ENCODE assay signal across 20 mouse cellular contexts in genomic region chr10:70004058-70004457, GRCm38 (mm10).
DNase-seq lines count a peak whose midpoint lies in the region; ATAC-seq and TF ChIP-seq lines count a peak whose summit lies in the region.
"Had no signal": no experiment of that assay in that cellular context is flagged by ENCODE, and none has a peak within 500 bp of the region (broad histone marks: within the 10 kb centered on the region; RNA-seq: fewer than 3 reads in every experiment).

No protein-coding gene starts in this region.

- H3K4me2 ChIP-seq in intestine, postnatal 0 days (replicated peaks; ENCODE audit: low read depth), result no peak overlapping the region
- no peak overlapping the region for H3K4me2 ChIP-seq in intestine, embryonic 15.5 days (replicated peaks)
- no peak overlapping the region for H3K4me2 ChIP-seq in midbrain, postnatal 0 days (ENCODE audit: low read depth, low read length, poor library complexity, severe bottlenecking)
- no peak overlapping the region for H3K4me2 ChIP-seq in midbrain, embryonic 11.5 days
- H3K4me2 ChIP-seq in stomach, postnatal 0 days (replicated peaks; ENCODE audit: low read depth), result no peak overlapping the region
- H3K4me2 ChIP-seq: embryonic facial prominence, embryonic 13.5 days; heart, embryonic 11.5 days; limb, embryonic 13.5 days; neural tube, embryonic 15.5 days had no signal

- no peak overlapping the region for H3K27ac ChIP-seq in intestine, postnatal 0 days (ENCODE audit: low read depth, low read length)
- H3K27ac ChIP-seq in intestine, embryonic 15.5 days, result no peak overlapping the region
- H3K27ac ChIP-seq in midbrain, postnatal 0 days (ENCODE audit: low read depth, low read length), result no peak overlapping the region
- no peak overlapping the region for H3K27ac ChIP-seq in midbrain, embryonic 11.5 days (ENCODE audit: low read depth, low read length)
- no peak overlapping the region for H3K27ac ChIP-seq in stomach, postnatal 0 days (replicated peaks)
- H3K27ac ChIP-seq: embryonic facial prominence, embryonic 13.5 days; limb, embryonic 13.5 days; midbrain, embryonic 10.5 days; neural tube, embryonic 15.5 days had no signal

- no peaks in the 10 kb centered on the region for H3K27me3 ChIP-seq in intestine, postnatal 0 days (replicated peaks; ENCODE audit: control insufficient read depth, insufficient read depth, low read length)
- H3K27me3 ChIP-seq in intestine, embryonic 15.5 days (replicated peaks), result no peaks in the 10 kb centered on the region
- H3K27me3 ChIP-seq in midbrain, postnatal 0 days (ENCODE audit: insufficient read depth, low read length), result no peaks in the 10 kb centered on the region
- no peaks in the 10 kb centered on the region for H3K27me3 ChIP-seq in midbrain, embryonic 11.5 days (ENCODE audit: control insufficient read depth, insufficient read depth, low read length)
- H3K27me3 ChIP-seq in stomach, postnatal 0 days (ENCODE audit: control insufficient read depth, insufficient read depth, low read length), result no peaks in the 10 kb centered on the region
- H3K27me3 ChIP-seq: embryonic facial prominence, embryonic 13.5 days; limb, embryonic 13.5 days; neural tube, embryonic 15.5 days had no signal

- WGBS in intestine, postnatal 0 days, result 90% methylated on average over 5 of the region's 5 CpGs
- 90% methylated on average over 5 of the region's 5 CpGs for WGBS in intestine, embryonic 15.5 days
- 89% methylated on average over 5 of the region's 5 CpGs for WGBS in midbrain, postnatal 0 days
- WGBS in midbrain, embryonic 11.5 days, result 92% methylated on average over 5 of the region's 5 CpGs
- WGBS in stomach, postnatal 0 days, result 86% methylated on average over 5 of the region's 5 CpGs

- ATAC-seq in intestine, postnatal 0 days, result no peak
- no peak for ATAC-seq in intestine, embryonic 15.5 days
- no peak for ATAC-seq in midbrain, postnatal 0 days (ENCODE audit: low FRiP score)
- ATAC-seq in midbrain, embryonic 11.5 days (ENCODE audit: low FRiP score), result no peak
- ATAC-seq in stomach, postnatal 0 days (ENCODE audit: low FRiP score, low TSS enrichment), result no peak
- ATAC-seq: inflammation-experienced regulatory T-cells, adult 6 months had no signal

- no peak overlapping the region for H3K4me3 ChIP-seq in intestine, postnatal 0 days (ENCODE audit: low read depth, low read length)
- H3K4me3 ChIP-seq in intestine, embryonic 15.5 days (replicated peaks), result no peak overlapping the region
- H3K4me3 ChIP-seq in midbrain, postnatal 0 days (ENCODE audit: low read depth, low read length), result no peak overlapping the region
- no peak overlapping the region for H3K4me3 ChIP-seq in midbrain, embryonic 11.5 days (ENCODE audit: low read depth, low read length)
- no peak overlapping the region for H3K4me3 ChIP-seq in stomach, postnatal 0 days (ENCODE audit: low read depth, low read length)
- H3K4me3 ChIP-seq: embryonic facial prominence, embryonic 13.5 days; limb, embryonic 13.5 days; midbrain, embryonic 10.5 days; myocyte; neural tube, embryonic 15.5 days had no signal

- no peak for DNase-seq in midbrain, postnatal 0 days (ENCODE audit: low spot score)
- no peak for DNase-seq in midbrain, embryonic 11.5 days (ENCODE audit: low spot score, missing footprints)
- peak; percentile 37 for DNase-seq in NIH3T3 (ENCODE audit: low read depth)
- no peak for DNase-seq in stomach, postnatal 0 days (ENCODE audit: low spot score)
- DNase-seq in spleen, adult 18-20 months, result no peak
- DNase-seq: adrenal gland, postnatal 25 days; cerebellum, adult 8-10 months; gastrocnemius, postnatal 36 days; lung, adult 18-20 months; lung, postnatal 4 days; right cerebral cortex, adult 18-20 months had no signal

- peaks cover 23% of the 10 kb centered on the region; the same call in 1 of the 2 replicates for H3K36me3 ChIP-seq in intestine, postnatal 0 days (ENCODE audit: control insufficient read depth, insufficient read depth)
- 0 out of 2 replicates have a peak, but pooled peaks cover 3% of the 10 kb centered on the region for H3K36me3 ChIP-seq in intestine, embryonic 15.5 days
- H3K36me3 ChIP-seq in midbrain, postnatal 0 days (ENCODE audit: insufficient read depth, low read length), result peaks cover 38% of the 10 kb centered on the region
- peaks cover 17% of the 10 kb centered on the region for H3K36me3 ChIP-seq in midbrain, embryonic 11.5 days (ENCODE audit: control insufficient read depth, insufficient read depth, low read length)
- peaks cover 10% of the 10 kb centered on the region; the same call in 1 of the 2 replicates for H3K36me3 ChIP-seq in stomach, postnatal 0 days (ENCODE audit: control insufficient read depth, insufficient read depth, low read length)

- H3K9me3 ChIP-seq in intestine, postnatal 0 days (ENCODE audit: control insufficient read depth), result no peaks in the 10 kb centered on the region
- no peaks in the 10 kb centered on the region for H3K9me3 ChIP-seq in intestine, embryonic 15.5 days
- H3K9me3 ChIP-seq in midbrain, postnatal 0 days (ENCODE audit: low read length), result no peaks in the 10 kb centered on the region
- no peaks in the 10 kb centered on the region for H3K9me3 ChIP-seq in midbrain, embryonic 11.5 days (ENCODE audit: control insufficient read depth, low read length)
- H3K9me3 ChIP-seq in stomach, postnatal 0 days (ENCODE audit: control insufficient read depth, low read length), result no peaks in the 10 kb centered on the region
- H3K9me3 ChIP-seq: embryonic facial prominence, embryonic 13.5 days; limb, embryonic 13.5 days; midbrain, embryonic 10.5 days; neural tube, embryonic 15.5 days had no signal

- H3K9ac ChIP-seq in intestine, postnatal 0 days (ENCODE audit: low read depth, low read length), result no peak overlapping the region
- no peak overlapping the region for H3K9ac ChIP-seq in intestine, embryonic 15.5 days
- no peak overlapping the region for H3K9ac ChIP-seq in midbrain, postnatal 0 days (replicated peaks; ENCODE audit: low read length, poor library complexity, severe bottlenecking)
- no peak overlapping the region for H3K9ac ChIP-seq in midbrain, embryonic 11.5 days (ENCODE audit: low read length)
- no peak overlapping the region for H3K9ac ChIP-seq in stomach, postnatal 0 days (ENCODE audit: low read length)
- H3K9ac ChIP-seq: embryonic facial prominence, embryonic 13.5 days; limb, embryonic 13.5 days; neural tube, embryonic 15.5 days had no signal

- peak; percentile 29 for TF ChIP-seq CTCF in intestine, postnatal 0 days (IDR thresholded peaks at IDR 0.05; ENCODE audit: low read depth)
- TF ChIP-seq CTCF in midbrain, postnatal 0 days (IDR thresholded peaks at IDR 0.05), result peak; percentile 60
- TF ChIP-seq CTCF in stomach, postnatal 0 days (IDR thresholded peaks at IDR 0.05; ENCODE audit: low read depth), result peak; percentile 30

- H3K4me1 ChIP-seq in intestine, postnatal 0 days (replicated peaks; ENCODE audit: control insufficient read depth, insufficient read depth, low read length), result no peaks in the 10 kb centered on the region
- H3K4me1 ChIP-seq in intestine, embryonic 15.5 days (replicated peaks), result no peaks in the 10 kb centered on the region
- no peaks in the 10 kb centered on the region for H3K4me1 ChIP-seq in midbrain, postnatal 0 days (ENCODE audit: insufficient read depth, low read length)
- H3K4me1 ChIP-seq in midbrain, embryonic 11.5 days (ENCODE audit: control insufficient read depth, insufficient read depth, low read length), result no peaks in the 10 kb centered on the region
- no peaks in the 10 kb centered on the region for H3K4me1 ChIP-seq in stomach, postnatal 0 days (replicated peaks; ENCODE audit: control insufficient read depth, insufficient read depth)
- H3K4me1 ChIP-seq: limb, embryonic 13.5 days; midbrain, embryonic 10.5 days; neural tube, embryonic 15.5 days had no signal

- TF ChIP-seq EP300 in stomach, postnatal 0 days (optimal IDR thresholded peaks at IDR 0.05), result no peak
